ENCODE assay signal across 39 mouse cellular contexts in genomic region chr9:69718431-69718830, GRCm38 (mm10). TPM values are rescaled to one million over a fixed set of nuclear protein-coding genes. Genes with fewer than 3 reads are reported as not detected.
"Had no signal": no experiment of that assay in that cellular context is flagged by ENCODE, and none has a peak within 500 bp of the region (broad histone marks: within the 10 kb centered on the region; RNA-seq: fewer than 3 reads in every experiment).

No protein-coding gene starts in this region.

- H3K27ac ChIP-seq: heart, embryonic 13.5 days; heart, embryonic 15.5 days; hindbrain, embryonic 13.5 days; hindbrain, embryonic 15.5 days; hindbrain, postnatal 0 days; kidney, embryonic 15.5 days; kidney, postnatal 0 days; limb, embryonic 13.5 days; limb, embryonic 15.5 days; liver, embryonic 13.5 days; liver, embryonic 15.5 days had no signal

- H3K36me3 ChIP-seq: heart, embryonic 13.5 days; heart, embryonic 15.5 days; hindbrain, embryonic 13.5 days; hindbrain, embryonic 15.5 days; kidney, embryonic 15.5 days; limb, embryonic 13.5 days; limb, embryonic 15.5 days; liver, embryonic 13.5 days; liver, embryonic 15.5 days had no signal

- ATAC-seq: hindbrain, postnatal 0 days; intestine, embryonic 16.5 days had no signal

- DNase-seq: gastrocnemius, postnatal 14 days; gastrocnemius, postnatal 36 days; heart, adult 18-20 months; heart, postnatal 14 days; heart, postnatal 36 days; kidney, adult 11 months; kidney, adult 2 months; kidney, adult 9 months; kidney, postnatal 14 days; kidney, postnatal 36 days; layer of hippocampus, adult 9-11 months; layer of hippocampus, postnatal 36 days; left cerebral cortex, postnatal 4 days; liver, embryonic 13.5 days had no signal

- H3K4me1 ChIP-seq: limb, embryonic 13.5 days; limb, embryonic 15.5 days; liver, embryonic 13.5 days had no signal

- H3K4me2 ChIP-seq: heart, embryonic 11.5 days; heart, embryonic 13.5 days; heart, embryonic 15.5 days; hindbrain, embryonic 13.5 days; hindbrain, embryonic 15.5 days; kidney, embryonic 15.5 days; limb, embryonic 13.5 days; limb, embryonic 15.5 days; liver, embryonic 13.5 days; liver, embryonic 15.5 days had no signal

- H3K9me3 ChIP-seq: heart, embryonic 13.5 days; heart, embryonic 15.5 days; hindbrain, embryonic 13.5 days; hindbrain, embryonic 15.5 days; kidney, embryonic 15.5 days; limb, embryonic 13.5 days; limb, embryonic 15.5 days; liver, embryonic 13.5 days; liver, embryonic 15.5 days had no signal

- H3K27me3 ChIP-seq: heart, embryonic 13.5 days; heart, embryonic 15.5 days; hindbrain, embryonic 15.5 days; kidney, embryonic 15.5 days; limb, embryonic 15.5 days; liver, embryonic 13.5 days; liver, embryonic 15.5 days had no signal

- H3K9ac ChIP-seq: heart, embryonic 13.5 days; heart, embryonic 15.5 days; hindbrain, embryonic 13.5 days; hindbrain, embryonic 15.5 days; kidney, embryonic 15.5 days; limb, embryonic 13.5 days; limb, embryonic 15.5 days; liver, embryonic 13.5 days; liver, embryonic 15.5 days had no signal

- H3K4me3 ChIP-seq: heart, embryonic 13.5 days; heart, embryonic 15.5 days; hindbrain, embryonic 13.5 days; hindbrain, embryonic 15.5 days; kidney, embryonic 15.5 days; limb, embryonic 13.5 days; limb, embryonic 15.5 days; liver, embryonic 13.5 days; liver, embryonic 15.5 days had no signal

RNA-seq across cellular contexts. Expression of gene Foxb1, which starts 42.3 kb away (rescaled TPM):
- total RNA-seq: gastrocnemius, adult 18-20 months; gastrocnemius, adult 8-10 months; gastrocnemius, postnatal 14 days; gastrocnemius, postnatal 36 days; heart, adult 18-20 months; heart, postnatal 36 days; hematopoietic stem cell, adult 5-6 weeks; layer of hippocampus, adult 18-20 months; layer of hippocampus, adult 8-10 months; layer of hippocampus, postnatal 14 days; layer of hippocampus, postnatal 36 days; left cerebral cortex, postnatal 10 days; left cerebral cortex, postnatal 25 days; liver, adult 2 months had no signal
- polyA plus RNA-seq: gonadal fat pad, adult 2 months; heart, embryonic 11.5 days; heart, embryonic 13.5 days; heart, embryonic 15.5 days; heart, postnatal 0 days; intestine, embryonic 14.5 days; intestine, embryonic 16.5 days; kidney, adult 2 months; kidney, postnatal 0 days; large intestine, adult 2 months; limb, embryonic 15.5 days; liver, adult 2 months; liver, embryonic 13.5 days; liver, embryonic 15.5 days had no signal
